Mouse (Mus musculus) gastrocnemius, postnatal 14 days (tissue): ENCODE measurements around the gene Hoxc5. TPM values are rescaled to one million over a fixed set of nuclear protein-coding genes. Genes with fewer than 3 reads are reported as not detected.
A peak's percentile ranks its signal among the peaks of the same experiment; 100 is the strongest.

Experiments used
- DNase-seq: peaks from one replicate; pipeline ENCODE4 v3.0.0; 2021; ENCODE audit warnings: mixed read lengths
- intact Hi-C: fragments of 180-260 bp; cut with DNase I; formaldehyde crosslinking; loops from one replicate; pipeline ENCODE4 v1.15.1; 2025; ENCODE audit warnings: low total_unique reads
- total RNA-seq, 2 experiments: library from RNA; stranded (reverse); gene quantifications; 2 replicates each; pipeline ENCODE4 v1.2.3; 2021

The Hoxc5 gene
- total RNA-seq, 2 experiments from 2014 or later: 1.4 to 1.8 TPM

DNA sequence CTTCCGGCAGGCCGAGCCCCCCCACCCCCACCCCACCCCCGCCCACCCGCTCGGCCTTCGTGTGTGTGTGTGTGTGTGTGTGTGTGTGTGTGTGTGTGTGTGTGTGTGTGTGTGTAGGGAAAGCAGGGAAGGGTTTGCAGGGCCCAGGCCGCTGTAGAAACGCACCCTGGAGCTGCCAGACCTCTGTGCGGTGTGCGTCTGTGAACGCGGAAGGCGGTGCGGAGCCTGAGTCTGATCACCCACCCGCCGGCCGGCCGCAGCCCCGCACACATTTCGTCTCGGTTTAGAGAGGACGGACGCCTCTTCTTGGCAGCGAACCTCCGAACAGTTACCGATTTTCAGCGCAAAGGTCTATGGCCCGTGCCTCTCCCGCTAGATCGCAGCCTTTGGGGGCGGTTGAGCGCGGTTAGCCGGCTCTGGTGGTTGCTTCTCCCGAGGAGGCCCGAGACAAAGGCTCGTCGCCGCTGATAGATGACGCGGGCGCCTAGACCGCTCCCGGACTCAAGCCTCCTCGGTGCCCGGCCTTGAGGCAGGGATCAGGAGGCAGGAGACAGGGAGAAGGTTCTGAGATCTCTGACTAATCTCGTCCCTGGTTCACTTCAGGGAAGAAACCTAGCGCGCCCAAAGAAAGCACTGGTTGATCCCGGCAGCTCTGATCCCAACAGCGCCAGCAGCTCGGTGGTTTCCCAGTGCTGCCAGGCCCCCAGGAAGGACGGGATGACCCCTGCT, 24.3 kb upstream of the Hoxc5 start:
- DNase-seq: peak; percentile 77
- intact Hi-C loops: no loop called here

GRCm38 (mm10) chr15:102943468-102943813, 23.8 kb upstream of the Hoxc5 start:
- intact Hi-C loops: no loop called here

GRCm38 (mm10) chr15:102945185-102946077, 21.8 kb upstream of the Hoxc5 start:
- no peak for DNase-seq
- intact Hi-C loops: no loop called here

More at GRCm38 (mm10) chr15:102943468-102943813, 23.8 kb upstream of the Hoxc5 start:
- no peak for DNase-seq

GRCm38 (mm10) chr15:102947276-102947675, 20.0 kb upstream of the Hoxc5 start:
- intact Hi-C loops: no loop called here
- DNase-seq: no peak

- intact Hi-C loops: no loop called here
- DNase-seq: no peak
These were observed 18.4 kb upstream of the Hoxc5 start for GRCm38 (mm10) chr15:102948842-102949241.

DNA sequence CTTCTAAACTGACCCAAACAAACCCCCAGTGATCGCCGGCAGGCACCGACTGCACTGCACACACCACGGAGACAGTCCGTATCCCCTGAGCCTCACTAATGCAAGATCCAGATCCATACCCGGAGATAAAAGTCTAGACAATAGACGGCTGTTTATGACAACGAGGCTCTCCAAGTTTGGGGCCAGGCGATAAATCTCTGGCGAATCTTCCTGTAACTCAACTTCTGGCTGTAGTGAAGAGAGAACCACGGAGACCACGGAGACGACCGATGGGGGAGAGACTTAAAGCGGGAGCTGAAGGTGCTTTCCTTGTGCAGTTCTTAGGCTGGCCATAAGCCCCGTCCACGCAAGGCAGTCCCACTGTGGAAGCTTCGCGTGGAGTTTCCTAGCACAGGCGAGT, 17.5 kb upstream of the Hoxc5 start:
- no peak for DNase-seq

GRCm38 (mm10) chr15:102950877-102951276, 16.4 kb upstream of the Hoxc5 start:
- no peak for DNase-seq
- intact Hi-C loops: no loop called here

More for the DNA sequence above, 17.5 kb upstream of the Hoxc5 start:
- intact Hi-C loops: no loop called here

- peak; percentile 48 for DNase-seq
- intact Hi-C loops: no loop called here
These were observed 13.7 kb upstream of the Hoxc5 start for GRCm38 (mm10) chr15:102953561-102953960.

DNA sequence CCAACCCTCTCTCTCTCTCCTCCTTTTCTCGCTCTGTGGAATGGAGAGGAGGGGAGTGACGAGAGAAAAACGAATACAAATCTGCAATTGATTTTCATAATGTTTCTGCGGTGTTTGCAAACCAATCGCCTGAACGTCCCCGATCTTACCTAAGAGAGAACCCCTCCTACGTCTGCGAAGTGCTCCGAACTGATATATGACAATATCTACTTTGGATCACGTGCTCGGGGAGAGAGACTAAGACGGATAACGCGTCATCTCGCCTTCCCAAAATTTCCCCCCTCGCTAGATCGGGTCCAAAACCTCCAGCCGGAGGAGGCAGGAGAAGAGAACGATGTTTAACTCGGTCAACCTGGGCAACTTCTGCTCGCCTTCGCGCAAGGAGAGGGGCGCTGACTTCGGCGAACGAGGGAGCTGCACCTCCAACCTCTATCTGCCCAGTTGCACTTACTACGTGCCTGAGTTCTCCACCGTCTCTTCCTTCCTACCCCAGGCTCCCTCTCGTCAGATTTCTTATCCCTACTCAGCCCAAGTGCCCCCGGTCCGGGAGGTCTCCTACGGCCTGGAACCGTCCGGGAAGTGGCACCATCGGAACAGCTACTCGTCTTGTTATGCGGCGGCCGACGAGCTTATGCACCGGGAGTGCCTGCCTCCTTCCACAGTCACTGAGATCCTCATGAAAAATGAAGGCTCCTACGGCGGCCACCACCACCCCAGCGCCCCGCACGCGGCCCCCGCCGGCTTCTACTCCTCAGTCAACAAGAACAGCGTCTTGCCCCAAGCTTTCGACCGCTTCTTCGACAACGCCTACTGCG, 12.8 kb upstream of the Hoxc5 start, which contains the start of gene Hoxc11:
Hoxc11 (plus strand) TSS at position 236 of the 815 bp plus-strand sequence.
- peak; percentile 50 for DNase-seq
- intact Hi-C loops: no loop called here

DNA sequence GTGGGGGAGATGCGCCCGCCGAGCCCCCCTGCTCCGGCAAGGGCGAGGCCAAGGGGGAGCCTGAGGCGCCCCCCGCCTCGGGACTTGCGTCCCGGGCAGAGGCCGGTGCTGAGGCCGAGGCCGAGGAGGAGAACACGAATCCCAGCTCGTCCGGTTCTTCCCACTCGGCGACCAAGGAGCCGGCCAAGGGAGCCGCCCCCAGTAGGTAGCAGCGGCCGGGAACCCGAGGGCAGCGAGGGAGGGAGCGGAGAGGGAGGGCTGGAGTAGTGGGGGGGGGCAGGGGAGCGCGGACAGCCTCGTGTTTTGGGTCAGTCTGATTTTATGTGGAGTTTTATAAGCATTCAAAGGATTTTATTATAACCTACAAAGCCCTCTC, 12.2 kb upstream of the Hoxc5 start:
- DNase-seq: peak; percentile 74
- intact Hi-C loops: no loop called here

- peak; percentile 50 for DNase-seq
- intact Hi-C loops: no loop called here
These were observed 11.2 kb upstream of the Hoxc5 start for GRCm38 (mm10) chr15:102955833-102956640.

- DNase-seq: peak; percentile 7
- intact Hi-C loops: no loop called here
These were observed 10.3 kb upstream of the Hoxc5 start for GRCm38 (mm10) chr15:102956906-102957305.

DNA sequence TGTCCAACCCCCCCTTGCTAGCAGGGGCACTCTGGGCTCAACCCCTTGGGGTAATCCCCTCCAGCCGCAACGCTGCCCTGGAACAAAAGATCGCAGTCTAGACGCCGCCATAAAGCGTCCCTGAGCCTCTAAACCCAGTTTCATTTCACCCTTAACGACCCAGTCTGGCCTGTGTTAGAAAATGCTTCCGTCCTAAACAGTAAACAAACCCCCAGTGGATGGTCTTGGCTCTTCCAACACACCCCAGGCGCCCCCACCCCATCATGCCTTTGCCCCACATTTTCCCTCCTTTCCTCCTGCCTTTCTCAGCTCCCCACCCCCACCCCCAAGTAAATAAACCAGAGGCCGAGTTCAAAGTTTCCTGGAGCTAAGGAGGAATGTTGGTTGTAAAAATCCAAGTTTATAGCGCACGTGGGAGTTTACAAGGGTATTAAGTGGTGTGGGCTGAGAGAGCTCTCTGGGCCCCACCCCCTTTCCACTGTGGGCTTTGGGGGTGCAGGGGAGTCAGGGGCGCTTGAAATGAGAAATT, 7.5 kb upstream of the Hoxc5 start:
- intact Hi-C loops: no loop called here
- DNase-seq: peak; percentile 14

- intact Hi-C loops: no loop called here
These were observed 5.5 kb upstream of the Hoxc5 start for GRCm38 (mm10) chr15:102961728-102962127.

GRCm38 (mm10) chr15:102962492-102962891, 4.8 kb upstream of the Hoxc5 start:
- intact Hi-C loops: no loop called here

More at GRCm38 (mm10) chr15:102961728-102962127, 5.5 kb upstream of the Hoxc5 start:
- DNase-seq: no peak

DNA sequence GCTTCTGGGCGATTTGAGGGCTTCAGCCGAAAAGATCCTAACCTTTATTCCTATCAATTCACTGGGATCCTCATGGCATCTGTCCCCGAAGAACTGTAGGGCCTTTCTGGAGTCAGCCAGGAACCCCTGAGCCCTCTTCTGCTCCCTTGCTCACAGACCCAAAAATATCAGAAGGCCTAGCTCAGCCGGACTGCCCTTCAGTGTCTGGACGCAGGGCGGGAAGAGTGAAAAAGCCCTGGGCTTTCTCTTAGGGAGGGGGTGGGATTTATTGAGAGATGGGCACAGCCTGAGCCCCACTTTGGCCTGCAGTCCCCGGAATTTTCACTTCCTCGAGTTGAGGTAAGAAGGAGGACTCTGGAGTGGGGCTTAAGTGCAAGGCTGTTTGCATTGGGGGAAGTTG, 4.0 kb upstream of the Hoxc5 start:
- DNase-seq: peak; percentile 30
- intact Hi-C loops: no loop called here

More at GRCm38 (mm10) chr15:102962492-102962891, 4.8 kb upstream of the Hoxc5 start:
- peak; percentile 5 for DNase-seq

DNA sequence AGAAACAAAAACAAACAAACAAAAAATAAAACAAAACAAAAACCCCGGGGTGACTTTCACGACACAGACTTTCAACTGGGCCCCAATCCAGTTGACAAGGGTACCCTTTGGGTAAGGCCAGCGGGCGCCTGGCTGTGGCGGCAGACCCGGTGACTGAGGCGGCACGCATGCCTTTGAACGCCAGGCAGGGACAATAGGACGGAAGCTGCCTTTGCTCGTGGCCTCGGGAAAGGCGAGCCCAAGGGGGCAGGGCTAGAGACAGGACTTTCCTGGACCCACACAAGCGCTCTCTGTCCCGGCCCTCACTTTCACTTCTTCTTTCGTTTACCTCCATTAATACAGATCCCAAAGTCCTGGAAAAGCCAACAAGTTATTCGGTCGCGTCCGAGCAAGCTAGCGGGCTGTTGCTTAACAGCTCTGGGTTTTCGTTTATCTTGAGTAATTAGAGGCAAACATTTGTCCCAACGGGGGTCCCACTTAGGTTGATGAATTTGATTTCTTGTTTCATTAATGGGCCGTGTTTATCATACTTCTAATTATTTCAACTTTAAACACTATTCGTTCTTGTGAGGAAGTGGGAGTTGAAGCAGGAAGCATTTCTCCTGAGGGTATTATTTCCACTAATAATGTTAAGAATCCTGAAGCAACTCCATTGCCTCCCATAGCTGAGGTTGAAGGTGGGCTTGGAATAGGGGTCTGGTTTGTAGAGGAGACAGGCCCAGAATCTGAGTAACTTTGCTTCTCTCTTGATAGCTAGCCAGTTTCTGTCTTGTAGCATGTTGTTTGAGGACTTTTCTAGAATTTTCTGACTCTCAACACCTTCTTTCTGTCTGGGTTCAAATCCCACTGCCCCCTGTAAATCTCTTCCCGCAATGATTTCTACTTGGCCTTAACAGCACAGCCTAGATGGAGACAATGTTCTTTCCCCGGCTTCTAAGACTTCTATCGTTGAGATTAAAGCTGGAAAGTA, 3.3 kb upstream of the Hoxc5 start:
- peak; percentile 84 for DNase-seq
- intact Hi-C loops: no loop called here
